Mouse (Mus musculus) heart, adult 11 months (tissue): Measurements from ENCODE around the gene Apoh.

Experiments used
- DNase-seq: peaks from one replicate; pipeline ENCODE4 v3.0.0; 2022

The Apoh gene

GRCm38 (mm10) chr11:108342781-108343768 is at the start of gene Apoh:
Apoh (plus strand) TSS chr11:108343354.
- DNase-seq, result peak; percentile 97

- no peak for DNase-seq
Observed at GRCm38 (mm10) chr11:108293843-108294242, 49.3 kb upstream of the Apoh start.

- DNase-seq, result no peak
Observed at GRCm38 (mm10) chr11:108294305-108294813, 48.8 kb upstream of the Apoh start.

GRCm38 (mm10) chr11:108295373-108295772 is 47.8 kb upstream of the Apoh start:
- DNase-seq, result no peak

GRCm38 (mm10) chr11:108297956-108298355 is 45.2 kb upstream of the Apoh start:
- no peak for DNase-seq

GRCm38 (mm10) chr11:108299913-108300312 is 43.2 kb upstream of the Apoh start:
- DNase-seq, result peak; percentile 93

GRCm38 (mm10) chr11:108300443-108300842 is 42.7 kb upstream of the Apoh start:
- peak; percentile 91 for DNase-seq

GRCm38 (mm10) chr11:108301036-108301435 is 42.1 kb upstream of the Apoh start:
- no peak for DNase-seq

- DNase-seq, result no peak
Observed at GRCm38 (mm10) chr11:108301796-108302490, 41.2 kb upstream of the Apoh start.

GRCm38 (mm10) chr11:108303787-108304186 is 39.4 kb upstream of the Apoh start:
- DNase-seq, result no peak

GRCm38 (mm10) chr11:108307258-108307657 is 35.9 kb upstream of the Apoh start:
- DNase-seq, result no peak

GRCm38 (mm10) chr11:108308253-108308652 is 34.9 kb upstream of the Apoh start:
- DNase-seq, result no peak

GRCm38 (mm10) chr11:108309791-108310190 is 33.4 kb upstream of the Apoh start:
- DNase-seq, result no peak

GRCm38 (mm10) chr11:108311912-108312311 is 31.2 kb upstream of the Apoh start:
- DNase-seq, result no peak

GRCm38 (mm10) chr11:108312516-108312915 is 30.6 kb upstream of the Apoh start:
- DNase-seq, result no peak

- no peak for DNase-seq
Observed at GRCm38 (mm10) chr11:108315736-108316135, 27.4 kb upstream of the Apoh start.

GRCm38 (mm10) chr11:108317878-108318277 is 25.3 kb upstream of the Apoh start:
- DNase-seq, result no peak

- DNase-seq, result peak; percentile 63
Observed at GRCm38 (mm10) chr11:108319162-108319561, 24.0 kb upstream of the Apoh start.

- peak; percentile 75 for DNase-seq
Observed at GRCm38 (mm10) chr11:108320561-108320960, 22.6 kb upstream of the Apoh start.

- no peak for DNase-seq
Observed at GRCm38 (mm10) chr11:108322156-108322555, 21.0 kb upstream of the Apoh start.

- DNase-seq, result no peak
Observed at GRCm38 (mm10) chr11:108325943-108326342, 17.2 kb upstream of the Apoh start.

GRCm38 (mm10) chr11:108330818-108331217 is 12.3 kb upstream of the Apoh start:
- no peak for DNase-seq

GRCm38 (mm10) chr11:108333006-108333405 is 10.1 kb upstream of the Apoh start:
- DNase-seq, result no peak
